Mouse (Mus musculus): ENCODE data around the gene Gabbr2. TPM values are rescaled to one million over a fixed set of nuclear protein-coding genes. Genes with fewer than 3 reads are reported as not detected.

The Gabbr2 gene
- total and polyA plus RNA-seq, 3 experiments, result not detected

DNA sequence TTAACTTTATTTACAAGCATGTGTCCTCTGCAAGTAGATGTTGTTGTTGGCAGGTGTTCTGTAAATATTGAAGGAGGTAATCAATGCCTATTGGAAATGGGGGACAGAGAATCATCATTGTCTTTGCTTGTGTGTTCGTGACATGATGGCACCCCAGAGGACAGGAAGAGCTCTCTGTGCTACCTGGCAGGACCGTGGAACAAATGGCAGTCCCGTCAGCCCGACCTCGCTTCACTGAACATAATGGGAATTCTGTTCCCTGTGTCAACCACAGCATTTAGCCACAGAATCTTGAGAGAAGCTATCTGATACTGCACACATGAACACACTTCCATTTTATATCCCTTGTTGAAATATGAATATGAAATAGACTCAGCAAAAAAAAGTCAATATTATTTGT is 332.7 kb downstream of the Gabbr2 start:
- Histone ChIP-seq H3K4me1 (ENCODE audit: control insufficient read depth in 1 of 2, insufficient read depth in 2 of 2) (peaks cover 0 to 13% of the 10 kb centered on the region in 2 experiments; a peak in 3 of 4 replicates), H3K79me2 (replicated peaks; ENCODE audit: control insufficient read depth, extremely low read depth, insufficient read depth, poor library complexity, severe bottlenecking) (no peaks in the 10 kb centered on the region), H3K9ac (ENCODE audit: insufficient read depth, low read depth) (no peak overlapping the region), H3K4me3 (replicated peaks in 1 of 3; ENCODE audit: low read depth in 2 of 3, low read length in 2 of 3, poor library complexity in 1 of 3) (no peak overlapping the region), H3K27ac (ENCODE audit: insufficient read depth, low read depth) (no peak overlapping the region), H3K4me2 (ENCODE audit: insufficient read depth, low read depth, poor library complexity, severe bottlenecking) (no peak overlapping the region), H3K9me3 (replicated peaks; ENCODE audit: low read length) (peaks cover 2% of the 10 kb centered on the region), H3K36me3 (replicated peaks in 1 of 2; ENCODE audit: control insufficient read depth in 1 of 2, insufficient read depth in 1 of 2, low read length in 1 of 2) (no peaks in the 10 kb centered on the region), H3K27me3 (replicated peaks) (peaks cover 16% of the 10 kb centered on the region)
- in situ Hi-C loops (cut with MboI; ENCODE audit: low pct_ligation_motif_present, low pct_unique_long_range_greater_than_20kb, low sequenced_read_pairs) (loop anchor here (10.0 kb wide), 1 partner anchor 124 kb away; the partner anchor contains the start of gene Trim14), dilution Hi-C loops (cut with MboI; ENCODE audit: extremely low pct_ligation_motif_present, extremely low pct_unique_long_range_greater_than_20kb, low sequenced_read_pairs) (no loop called here)
- DNase-seq (ENCODE audit: extremely low read depth), result no peak
- TF ChIP-seq NRF1 (IDR thresholded peaks at IDR 0.05; ENCODE audit: low read depth, low read length) (no peak), PAX5 (IDR thresholded peaks at IDR 0.05; ENCODE audit: low read length) (no peak), ELF1 (IDR thresholded peaks at IDR 0.05; ENCODE audit: low read depth, low read length) (no peak), BHLHE40 (IDR thresholded peaks at IDR 0.05; ENCODE audit: low read depth, low read length) (no peak), CTCF (conservative IDR thresholded peaks at IDR 0.05 in 1 of 2, IDR thresholded peaks at IDR 0.05 in 1 of 2; ENCODE audit: low read depth in 2 of 2, low read length in 2 of 2) (no peak), HCFC1 (IDR thresholded peaks at IDR 0.05; ENCODE audit: low read depth, low read length) (no peak), SIN3A (IDR thresholded peaks at IDR 0.05; ENCODE audit: low read length) (no peak), KAT2A (IDR thresholded peaks at IDR 0.05; ENCODE audit: insufficient replicate concordance, low read length) (no peak), IRF4 (IDR thresholded peaks at IDR 0.05; ENCODE audit: low read depth, low read length) (no peak), JUND (conservative IDR thresholded peaks at IDR 0.05; ENCODE audit: low read depth, low read length) (no peak), E2F4 (IDR thresholded peaks at IDR 0.05; ENCODE audit: insufficient replicate concordance, low read depth, low read length) (no peak), CHD2 (IDR thresholded peaks at IDR 0.05; ENCODE audit: low read length) (no peak), ZKSCAN1 (IDR thresholded peaks at IDR 0.05; ENCODE audit: borderline replicate concordance, low read depth, low read length) (no peak), MXI1 (IDR thresholded peaks at IDR 0.05; ENCODE audit: low read depth, low read length) (no peak), TCF12 (IDR thresholded peaks at IDR 0.05; ENCODE audit: low read depth, low read length) (no peak), RCOR1 (conservative IDR thresholded peaks at IDR 0.05; ENCODE audit: low read depth, low read length) (no peak), UBTF (IDR thresholded peaks at IDR 0.05; ENCODE audit: low read depth, low read length) (no peak), CHD1 (IDR thresholded peaks at IDR 0.05; ENCODE audit: low read depth, low read length) (no peak), POLR2A (IDR thresholded peaks at IDR 0.05; ENCODE audit: low read depth, low read length) (no peak)

DNA sequence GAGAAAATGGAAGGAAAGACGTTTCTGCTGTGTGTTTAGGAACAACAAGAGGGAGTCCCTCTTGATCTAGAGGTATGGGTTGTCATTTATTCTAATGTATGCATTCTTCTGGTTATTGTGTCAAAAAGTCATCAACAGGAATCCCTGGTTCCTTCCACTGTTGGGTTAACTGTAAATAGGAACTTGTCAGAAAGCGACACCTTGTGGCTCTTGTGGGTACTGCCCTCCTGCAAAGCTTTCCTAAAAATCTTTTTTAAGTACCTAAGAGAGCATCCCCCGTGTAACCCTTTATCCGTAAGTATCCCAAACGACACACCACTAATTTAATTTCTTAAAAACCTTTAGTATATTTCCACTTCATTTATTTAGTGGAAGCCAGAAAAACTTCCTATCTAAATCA is 334.6 kb downstream of the Gabbr2 start:
- no peak overlapping the region for H3K9ac ChIP-seq (ENCODE audit: insufficient read depth, low read depth)
- in situ Hi-C loops (cut with MboI; ENCODE audit: low pct_ligation_motif_present, low pct_unique_long_range_greater_than_20kb, low sequenced_read_pairs) (loop anchor here (10.0 kb wide), 1 partner anchor 122 kb away; the partner anchor contains the start of gene Trim14), dilution Hi-C loops (cut with MboI; ENCODE audit: extremely low pct_ligation_motif_present, extremely low pct_unique_long_range_greater_than_20kb, low sequenced_read_pairs) (no loop called here)
- H3K36me3 ChIP-seq (replicated peaks in 1 of 2; ENCODE audit: control insufficient read depth in 1 of 2, insufficient read depth in 1 of 2, low read length in 1 of 2), result no peaks in the 10 kb centered on the region
- H3K27me3 ChIP-seq (replicated peaks), result peaks cover 22% of the 10 kb centered on the region
- peaks cover 0 to 3% of the 10 kb centered on the region in 2 experiments; a peak in 2 of 4 replicates for H3K4me1 ChIP-seq (ENCODE audit: control insufficient read depth in 1 of 2, insufficient read depth in 2 of 2)
- H3K4me2 ChIP-seq (ENCODE audit: insufficient read depth, low read depth, poor library complexity, severe bottlenecking), result 0 out of 2 replicates have a peak overlapping the region, but pooled peaks have one; percentile 10
- H3K9me3 ChIP-seq (replicated peaks; ENCODE audit: low read length), result peaks cover 2% of the 10 kb centered on the region
- H3K4me3 ChIP-seq (replicated peaks in 1 of 3; ENCODE audit: low read depth in 2 of 3, low read length in 2 of 3, poor library complexity in 1 of 3), result no peak overlapping the region
- H3K27ac ChIP-seq (ENCODE audit: insufficient read depth, low read depth), result no peak overlapping the region
- no peaks in the 10 kb centered on the region for H3K79me2 ChIP-seq (replicated peaks; ENCODE audit: control insufficient read depth, extremely low read depth, insufficient read depth, poor library complexity, severe bottlenecking)
- DNase-seq (ENCODE audit: extremely low read depth), result peak; percentile 73
- TF ChIP-seq ZC3H11A (IDR thresholded peaks at IDR 0.05; ENCODE audit: low read depth, low read length) (peak; percentile 69), MXI1 (IDR thresholded peaks at IDR 0.05; ENCODE audit: low read depth, low read length) (no peak), ZKSCAN1 (IDR thresholded peaks at IDR 0.05; ENCODE audit: borderline replicate concordance, low read depth, low read length) (no peak), MAZ (IDR thresholded peaks at IDR 0.05; ENCODE audit: low read depth, low read length) (no peak), GABPA (IDR thresholded peaks at IDR 0.05; ENCODE audit: insufficient replicate concordance, low read depth, low read length) (no peak), JUND (conservative IDR thresholded peaks at IDR 0.05; ENCODE audit: low read depth, low read length) (no peak), CHD2 (IDR thresholded peaks at IDR 0.05; ENCODE audit: low read length) (no peak), ZNF384 (IDR thresholded peaks at IDR 0.05; ENCODE audit: low read depth, low read length) (no peak), JUN (IDR thresholded peaks at IDR 0.05; ENCODE audit: insufficient read depth, low read depth, low read length) (no peak), RAD21 (IDR thresholded peaks at IDR 0.05; ENCODE audit: low read depth, low read length) (peak; percentile 88), ETS1 (conservative IDR thresholded peaks at IDR 0.05; ENCODE audit: low read depth, low read length) (no peak), CTCF (conservative IDR thresholded peaks at IDR 0.05 in 1 of 2, IDR thresholded peaks at IDR 0.05 in 1 of 2; ENCODE audit: low read depth in 2 of 2, low read length in 2 of 2) (peak; percentile 94 to 97), USF2 (conservative IDR thresholded peaks at IDR 0.05; ENCODE audit: low read depth, low read length) (no peak), NRF1 (IDR thresholded peaks at IDR 0.05; ENCODE audit: low read depth, low read length) (no peak), SIN3A (IDR thresholded peaks at IDR 0.05; ENCODE audit: low read length) (no peak), USF1 (IDR thresholded peaks at IDR 0.05; ENCODE audit: low read depth, low read length) (no peak), TCF12 (IDR thresholded peaks at IDR 0.05; ENCODE audit: low read depth, low read length) (no peak), ELF1 (IDR thresholded peaks at IDR 0.05; ENCODE audit: low read depth, low read length) (no peak), E2F4 (IDR thresholded peaks at IDR 0.05; ENCODE audit: insufficient replicate concordance, low read depth, low read length) (no peak), MYC (IDR thresholded peaks at IDR 0.05; ENCODE audit: low read depth, low read length) (no peak), UBTF (IDR thresholded peaks at IDR 0.05; ENCODE audit: low read depth, low read length) (no peak), IRF4 (IDR thresholded peaks at IDR 0.05; ENCODE audit: low read depth, low read length) (peak; percentile 26; the same call in 1 of the 2 replicates), EP300 (IDR thresholded peaks at IDR 0.05; ENCODE audit: low read length) (no peak), NELFE (IDR thresholded peaks at IDR 0.05; ENCODE audit: low read depth, low read length) (no peak)
